Mouse (Mus musculus) spleen, adult 2 months (tissue): ENCODE measurements at regions not wholly inside any gene's neighbourhood (a gene's known extent, or its start where the extent isn't known, plus 50 kb on each side); places are given as distances from the start of the nearest gene placed in this dataset.

Experiments
- CTCF ChIP-seq: fragments of 200-500 bp; IDR thresholded peaks from 2 replicates; pipeline ENCODE4 v1.5.1; 2011; ENCODE audit warnings: mild to moderate bottlenecking, inconsistent platforms; ENCODE audit not compliant: insufficient read depth, insufficient read length, insufficient replicate concordance; ENCODE audit errors: extremely low read depth
- POLR2A ChIP-seq: fragments of 200-500 bp; IDR thresholded peaks from 2 replicates; pipeline ENCODE4 v1.6.1; 2011; ENCODE audit warnings: low read depth, low read length, inconsistent platforms

- no peak for TF ChIP-seq CTCF
- no peak for TF ChIP-seq POLR2A
These were observed 126.0 kb downstream of the Ndufa10 start for GRCm38 (mm10) chr1:92347656-92348055.
